Mouse (Mus musculus) bone marrow macrophage, adult 2 months (primary cell): ENCODE results near the gene Prrt4.

Experiments used
- CTCF ChIP-seq: IDR thresholded peaks from 2 replicates; pipeline ENCODE4 v1.5.1; 2012; ENCODE audit warnings: low read depth, mild to moderate bottlenecking, low read length, moderate library complexity
- POLR2A ChIP-seq: IDR thresholded peaks from 2 replicates; pipeline ENCODE4 v1.6.1; 2012; ENCODE audit warnings: mild to moderate bottlenecking, low read depth, low read length, borderline replicate concordance

- TF ChIP-seq CTCF (no peak), POLR2A (no peak)
Observed at GRCm38 (mm10) chr6:29215181-29215580, 35.8 kb upstream of the Prrt4 start.
